Mouse (Mus musculus) right cerebral cortex, postnatal 10 days (tissue): ENCODE results near the gene Dab2ip.

Experiments used
- DNase-seq, 2 experiments: peaks; one replicate each; pipeline ENCODE4 v3.0.0; 2021; ENCODE audit warnings: low spot score in 2 of 2

The Dab2ip gene

DNA sequence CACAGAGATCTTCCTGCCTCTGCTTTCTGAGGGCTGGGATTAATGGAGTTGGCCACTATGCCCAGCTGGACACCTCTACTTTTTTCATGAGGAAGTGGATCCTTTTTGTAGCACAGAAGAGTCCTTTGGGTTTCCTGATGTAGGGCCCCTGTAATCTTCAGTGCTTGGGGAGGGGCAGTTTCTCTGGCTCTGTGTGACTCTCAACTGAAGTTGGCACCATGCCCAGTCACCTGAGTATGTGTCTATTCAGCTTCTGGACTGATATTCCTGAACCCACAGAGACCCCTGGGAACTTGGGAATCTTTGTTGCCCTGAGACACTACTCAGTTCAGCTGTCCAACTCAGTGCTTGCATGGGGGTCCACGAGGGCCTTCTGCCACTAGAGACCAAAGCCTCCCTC lies 37.0 kb downstream of the Dab2ip start:
- DNase-seq: no peak

- no peak for DNase-seq
These were observed 37.7 kb downstream of the Dab2ip start for GRCm38 (mm10) chr2:35595718-35596117.

- no peak for DNase-seq
These were observed 38.7 kb downstream of the Dab2ip start for GRCm38 (mm10) chr2:35596796-35597195.

DNA sequence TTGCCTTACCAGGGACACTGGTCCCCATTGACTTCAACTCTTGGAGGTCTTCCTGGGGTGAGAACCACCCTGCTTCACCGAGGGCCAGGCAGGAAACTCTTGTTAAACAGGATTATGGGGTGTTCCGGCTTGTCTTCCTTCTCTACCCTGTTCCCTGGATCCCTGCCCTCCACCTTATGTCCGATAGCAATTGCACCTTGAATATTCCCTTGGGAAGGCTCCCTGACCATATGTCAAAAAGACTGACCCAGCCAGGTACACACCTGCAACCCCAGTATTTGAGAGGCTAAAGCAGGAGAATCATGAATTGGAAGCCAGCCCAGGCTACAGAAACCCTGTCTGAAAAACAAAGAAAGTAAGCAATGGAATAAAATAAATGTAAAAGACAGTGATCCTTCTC lies 40.8 kb downstream of the Dab2ip start:
- DNase-seq: no peak

DNA sequence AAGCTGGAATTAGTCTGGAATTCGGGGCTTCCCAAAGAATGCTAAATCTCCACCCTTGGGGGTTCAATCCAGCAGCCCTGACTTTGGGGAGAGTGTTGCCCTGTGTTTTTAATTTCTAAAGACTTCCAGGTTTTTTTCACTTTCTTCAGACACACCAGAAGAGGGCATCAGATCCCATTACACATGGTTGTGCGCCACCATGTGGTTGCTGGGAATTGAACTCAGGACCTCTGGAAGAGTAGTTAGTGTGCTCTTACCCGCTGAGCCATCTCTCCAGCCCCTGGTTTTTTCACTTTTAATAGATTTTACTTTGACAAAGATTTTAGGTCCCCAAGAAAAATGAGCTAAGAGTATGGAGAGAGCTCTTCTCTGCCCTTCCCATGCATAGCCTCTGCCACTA lies 43.6 kb downstream of the Dab2ip start:
- no peak for DNase-seq

DNA sequence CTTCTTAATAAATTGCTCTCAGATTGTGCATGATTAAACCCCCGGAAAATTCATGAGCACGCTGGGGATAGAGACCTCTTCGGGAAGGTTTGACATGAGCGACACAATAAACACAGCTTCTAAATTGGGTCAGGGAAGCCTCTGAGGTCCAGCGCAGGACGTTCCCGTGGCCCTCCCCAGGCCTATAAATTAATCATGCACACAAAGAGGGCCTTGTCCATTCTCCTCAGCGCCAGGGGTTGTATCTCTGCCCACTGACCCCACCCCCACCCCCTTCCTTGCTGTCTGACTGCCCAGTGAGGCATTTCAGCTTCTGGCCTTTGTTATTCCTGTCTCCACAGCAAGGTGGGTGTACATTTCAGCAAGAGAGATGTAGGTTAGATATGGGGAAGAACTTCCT lies 49.4 kb downstream of the Dab2ip start:
- no peak for DNase-seq

DNA sequence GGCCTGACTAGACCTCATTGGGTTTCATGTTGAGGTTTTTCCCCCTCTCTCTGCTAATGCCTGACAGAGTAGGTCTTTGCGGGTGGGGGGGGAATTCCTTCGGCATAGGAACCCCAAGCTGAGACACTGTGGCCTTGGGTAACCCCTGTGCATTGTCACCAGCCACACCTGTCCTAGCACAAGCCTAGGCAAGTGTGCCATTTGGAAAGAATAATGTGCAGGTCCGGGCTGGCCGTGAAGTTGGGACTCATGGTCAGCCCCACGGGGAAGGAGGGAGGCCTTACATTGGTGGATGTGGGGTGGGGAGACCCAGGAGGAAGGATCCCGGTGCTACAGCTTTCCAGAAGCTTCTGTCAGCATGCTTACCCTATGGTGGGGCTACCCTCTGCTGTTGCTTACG lies 50.8 kb downstream of the Dab2ip start:
- DNase-seq: no peak

DNA sequence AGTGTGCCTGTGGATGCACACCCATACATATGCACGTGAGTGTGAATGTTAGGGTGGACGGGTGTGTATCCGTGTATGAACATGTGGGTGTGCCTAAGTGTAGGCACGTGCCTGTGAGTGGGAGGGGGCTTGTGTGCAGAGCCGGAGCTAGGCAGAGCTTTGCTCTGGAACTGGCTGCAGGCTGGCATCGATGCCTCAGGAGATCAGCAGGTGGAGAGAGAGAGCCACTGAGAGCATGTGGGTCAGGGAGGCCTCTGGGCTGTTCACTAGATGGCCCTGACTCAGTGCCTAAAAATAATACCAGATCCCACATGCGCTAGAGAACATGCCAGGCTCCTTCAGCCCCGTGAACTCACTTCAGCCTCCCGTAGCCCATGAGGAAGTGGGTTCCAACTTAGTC lies 51.3 kb downstream of the Dab2ip start:
- DNase-seq: peak; percentile 54 to 66

GRCm38 (mm10) chr2:35610168-35610951 lies 52.3 kb downstream of the Dab2ip start:
- peak; percentile 74 to 75 for DNase-seq

- no peak for DNase-seq
These were observed 52.9 kb downstream of the Dab2ip start for GRCm38 (mm10) chr2:35610976-35611375.

GRCm38 (mm10) chr2:35611645-35612044 lies 53.6 kb downstream of the Dab2ip start:
- no peak for DNase-seq

- no peak for DNase-seq
These were observed 54.2 kb downstream of the Dab2ip start for GRCm38 (mm10) chr2:35612297-35612696.

DNA sequence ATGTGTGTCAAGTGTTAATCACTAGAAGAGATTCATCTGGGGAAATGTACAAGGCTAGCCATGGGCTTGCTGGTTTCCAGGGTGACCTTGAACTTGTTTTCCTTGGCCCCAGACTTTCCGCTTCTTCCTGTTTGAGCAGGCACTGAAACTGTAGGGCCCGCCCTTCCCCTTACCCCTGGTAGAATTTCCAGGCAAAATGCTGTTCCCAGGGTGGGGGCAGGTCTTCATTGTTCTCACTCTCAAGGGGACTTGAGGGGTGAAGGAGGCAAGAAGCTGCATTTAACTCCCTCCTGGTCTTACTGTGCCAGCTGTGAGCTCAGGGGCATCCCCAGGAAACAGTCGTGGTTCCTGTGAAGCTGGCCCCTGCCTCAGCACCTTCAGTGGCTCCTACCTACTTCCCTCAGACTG lies 55.9 kb downstream of the Dab2ip start:
- no peak for DNase-seq

GRCm38 (mm10) chr2:35614411-35614810 lies 56.3 kb downstream of the Dab2ip start:
- DNase-seq: no peak

- DNase-seq: no peak
These were observed 57.3 kb downstream of the Dab2ip start for GRCm38 (mm10) chr2:35615366-35615765.

- DNase-seq: no peak
These were observed 57.9 kb downstream of the Dab2ip start for GRCm38 (mm10) chr2:35615977-35616376.

DNA sequence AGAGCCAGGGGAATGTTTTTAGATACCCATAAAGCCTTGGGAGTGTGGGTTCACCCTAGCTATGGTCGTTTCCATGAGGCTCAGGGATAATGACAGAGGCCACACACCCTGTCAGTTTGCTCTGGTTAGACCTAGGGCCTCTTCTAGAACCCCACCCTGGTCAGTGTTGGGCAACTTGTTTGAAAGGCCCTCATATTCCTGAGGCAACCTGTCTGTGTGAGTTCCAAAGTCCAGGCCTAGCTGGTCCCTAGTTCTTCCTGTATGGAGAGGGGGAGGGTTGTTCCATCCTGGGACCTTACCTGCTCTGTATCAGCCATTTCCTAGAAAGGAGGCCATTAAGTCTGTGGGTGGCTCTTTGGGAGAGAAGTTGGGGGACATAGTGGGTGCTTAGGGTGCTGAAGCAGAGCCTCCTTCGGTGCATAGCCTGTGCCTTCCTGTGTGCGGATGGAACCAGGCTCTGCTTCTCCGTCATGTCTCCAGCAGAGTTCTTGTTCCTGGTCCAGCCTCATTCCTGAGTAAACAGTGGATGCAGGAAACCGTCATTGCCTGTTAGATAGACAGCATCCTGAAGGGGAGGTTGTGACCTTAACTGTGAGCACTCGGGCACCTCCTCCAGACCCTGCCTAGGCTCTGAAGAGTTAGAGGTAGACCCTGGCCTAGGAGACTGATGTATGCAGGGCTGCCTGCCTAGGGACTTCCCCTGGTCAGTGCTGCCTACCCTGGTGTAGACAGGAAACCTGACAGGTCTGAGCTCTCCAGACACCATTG lies 59.0 kb downstream of the Dab2ip start:
- DNase-seq: no peak

GRCm38 (mm10) chr2:35618981-35619380 lies 60.9 kb downstream of the Dab2ip start:
- DNase-seq: no peak

DNA sequence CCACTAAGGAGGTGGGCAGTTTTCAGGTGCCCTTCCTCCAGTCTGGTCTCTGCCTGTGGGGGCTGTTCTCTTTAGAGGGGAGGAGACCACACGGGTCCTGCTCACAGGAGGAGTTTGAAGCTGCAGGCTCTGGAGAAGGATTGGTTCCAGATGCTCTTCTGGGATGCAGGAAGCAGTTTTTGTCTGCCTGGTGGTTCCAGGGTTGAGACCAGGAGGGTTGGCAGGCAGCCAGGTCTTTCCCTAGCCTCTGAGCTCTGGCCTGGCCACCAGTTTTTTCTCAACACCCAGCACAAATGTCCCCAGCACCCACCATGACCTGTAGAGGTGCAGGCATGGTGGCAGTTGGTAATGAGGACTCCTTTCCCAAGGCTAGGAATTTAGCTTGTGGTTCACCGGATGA lies 61.5 kb downstream of the Dab2ip start:
- no peak for DNase-seq

GRCm38 (mm10) chr2:35620364-35621224 lies 62.5 kb downstream of the Dab2ip start:
- DNase-seq: no peak

GRCm38 (mm10) chr2:35621225-35621519 lies 63.1 kb downstream of the Dab2ip start:
- DNase-seq: no peak

GRCm38 (mm10) chr2:35621796-35622195 lies 63.7 kb downstream of the Dab2ip start:
- DNase-seq: peak; percentile 52 to 59
